Mouse (Mus musculus): ENCODE measurements around the gene Chst11. TPM values are rescaled to one million over a fixed set of nuclear protein-coding genes. Genes with fewer than 3 reads are reported as not detected.

Gene Chst11
- total and polyA plus RNA-seq, 3 experiments, result 3.1 to 4.5 (median 3.2) TPM

GRCm38 (mm10) chr10:83088318-83088717 lies 103.0 kb downstream of the Chst11 start:
- no peak overlapping the region for H3K4me3 ChIP-seq
- WGBS, result 85% methylated on average over 7 of the region's 7 CpGs
- H3K9ac ChIP-seq (ENCODE audit: low read depth, low read length), result no peak overlapping the region
- H3K36me3 ChIP-seq (ENCODE audit: control insufficient read depth, insufficient read depth, low read length), result peaks cover 2% of the 10 kb centered on the region; the same call in 1 of the 2 replicates
- no peaks in the 10 kb centered on the region for H3K79me2 ChIP-seq (replicated peaks; ENCODE audit: control insufficient read depth, insufficient read depth, low read length)
- no peak for DNase-seq
- H3K4me1 ChIP-seq (ENCODE audit: control insufficient read depth, insufficient read depth, low read length), result peaks cover 10% of the 10 kb centered on the region
- no peak overlapping the region for H3K27ac ChIP-seq
- intact Hi-C loops (cut with DNase I), result no loop called here
- no peaks in the 10 kb centered on the region for H3K27me3 ChIP-seq (ENCODE audit: control insufficient read depth, insufficient read depth, low read length)
- TF ChIP-seq EP300 (IDR thresholded peaks at IDR 0.05; ENCODE audit: insufficient read depth, low read depth, low read length) (no peak), CTCF (IDR thresholded peaks at IDR 0.05) (no peak), POLR2A (IDR thresholded peaks at IDR 0.05; ENCODE audit: insufficient read depth, low read depth, low read length) (no peak)

DNA sequence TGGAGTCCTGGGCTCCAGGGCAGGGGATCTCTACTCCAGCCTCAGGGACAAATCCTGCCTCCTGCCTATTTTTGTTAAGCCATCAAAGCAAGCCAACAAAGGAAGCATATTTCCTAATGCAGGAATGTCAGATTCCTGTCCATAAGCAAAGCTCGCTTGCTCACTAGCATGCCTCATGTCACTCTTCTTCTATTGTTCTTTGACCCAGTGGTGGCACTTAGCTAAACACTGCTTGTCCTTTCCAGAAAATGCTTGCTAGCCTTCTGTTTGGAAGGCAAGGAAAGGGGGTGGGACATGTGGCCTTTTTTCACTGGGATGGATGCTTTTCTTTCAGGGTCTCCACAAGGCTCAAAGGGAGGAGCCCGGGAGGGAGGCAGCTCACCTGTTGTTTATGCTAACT lies 103.5 kb downstream of the Chst11 start:
- H3K79me2 ChIP-seq (replicated peaks; ENCODE audit: control insufficient read depth, insufficient read depth, low read length), result no peaks in the 10 kb centered on the region
- no peaks in the 10 kb centered on the region for H3K27me3 ChIP-seq (ENCODE audit: control insufficient read depth, insufficient read depth, low read length)
- H3K4me3 ChIP-seq, result no peak overlapping the region
- H3K4me1 ChIP-seq (ENCODE audit: control insufficient read depth, insufficient read depth, low read length), result peaks cover 7% of the 10 kb centered on the region
- no peak overlapping the region for H3K9ac ChIP-seq (ENCODE audit: low read depth, low read length)
- no peak for DNase-seq
- no peak for TF ChIP-seq EP300 (IDR thresholded peaks at IDR 0.05; ENCODE audit: insufficient read depth, low read depth, low read length)
- TF ChIP-seq CTCF (IDR thresholded peaks at IDR 0.05), result no peak
- TF ChIP-seq POLR2A (IDR thresholded peaks at IDR 0.05; ENCODE audit: insufficient read depth, low read depth, low read length), result no peak
- H3K27ac ChIP-seq, result no peak overlapping the region
- intact Hi-C loops (cut with DNase I), result no loop called here
- H3K36me3 ChIP-seq (ENCODE audit: control insufficient read depth, insufficient read depth, low read length), result peaks cover 2% of the 10 kb centered on the region; the same call in 1 of the 2 replicates
- WGBS, result 65% methylated on average over 2 of the region's 2 CpGs

- H3K4me1 ChIP-seq (ENCODE audit: control insufficient read depth, insufficient read depth, low read length), result peaks cover 3% of the 10 kb centered on the region
- intact Hi-C loops (cut with DNase I), result no loop called here
- no peak overlapping the region for H3K4me3 ChIP-seq
- H3K79me2 ChIP-seq (replicated peaks; ENCODE audit: control insufficient read depth, insufficient read depth, low read length), result no peaks in the 10 kb centered on the region
- no peak overlapping the region for H3K9ac ChIP-seq (ENCODE audit: low read depth, low read length)
- 92% methylated on average over 8 of the region's 8 CpGs for WGBS
- no peak for TF ChIP-seq POLR2A (IDR thresholded peaks at IDR 0.05; ENCODE audit: insufficient read depth, low read depth, low read length)
- TF ChIP-seq EP300 (IDR thresholded peaks at IDR 0.05; ENCODE audit: insufficient read depth, low read depth, low read length), result no peak
- TF ChIP-seq CTCF (IDR thresholded peaks at IDR 0.05), result no peak
- H3K27me3 ChIP-seq (ENCODE audit: control insufficient read depth, insufficient read depth, low read length), result no peaks in the 10 kb centered on the region
- no peaks in the 10 kb centered on the region; the same call in 1 of the 2 replicates for H3K36me3 ChIP-seq (ENCODE audit: control insufficient read depth, insufficient read depth, low read length)
- DNase-seq, result no peak
- no peak overlapping the region for H3K27ac ChIP-seq
Observed at GRCm38 (mm10) chr10:83090185-83090584, 104.9 kb downstream of the Chst11 start.

DNA sequence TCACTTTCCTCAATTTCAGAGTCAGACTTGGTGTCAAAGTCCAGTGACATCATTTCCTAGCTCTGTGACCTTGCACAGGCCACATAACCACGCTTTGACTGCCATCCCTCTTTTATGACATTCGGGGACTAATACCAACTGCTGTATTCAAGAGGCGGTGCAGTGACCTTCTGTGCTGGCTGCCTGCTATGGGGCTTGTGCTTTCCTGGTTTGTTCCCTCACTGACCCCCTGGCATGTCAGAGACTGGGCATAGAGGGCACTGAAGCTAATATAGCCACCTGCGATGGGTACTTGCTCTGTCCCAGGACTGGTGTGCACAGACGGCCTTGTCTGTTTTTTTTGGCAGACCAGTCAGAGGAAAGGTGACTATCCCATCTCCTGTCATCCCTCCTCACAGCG lies 108.4 kb downstream of the Chst11 start:
- Histone ChIP-seq H3K4me3 (no peak overlapping the region), H3K79me2 (replicated peaks; ENCODE audit: control insufficient read depth, insufficient read depth, low read length) (no peaks in the 10 kb centered on the region), H3K27me3 (ENCODE audit: control insufficient read depth, insufficient read depth, low read length) (no peaks in the 10 kb centered on the region), H3K4me1 (ENCODE audit: control insufficient read depth, insufficient read depth, low read length) (peaks cover 2% of the 10 kb centered on the region; the same call in 1 of the 2 replicates), H3K27ac (no peak overlapping the region), H3K36me3 (ENCODE audit: control insufficient read depth, insufficient read depth, low read length) (no peaks in the 10 kb centered on the region; the same call in 1 of the 2 replicates), H3K9ac (ENCODE audit: low read depth, low read length) (no peak overlapping the region)
- WGBS, result 66% methylated on average over 6 of the region's 6 CpGs
- intact Hi-C loops (cut with DNase I), result no loop called here
- TF ChIP-seq POLR2A (IDR thresholded peaks at IDR 0.05; ENCODE audit: insufficient read depth, low read depth, low read length), result no peak
- TF ChIP-seq EP300 (IDR thresholded peaks at IDR 0.05; ENCODE audit: insufficient read depth, low read depth, low read length), result no peak
- TF ChIP-seq CTCF (IDR thresholded peaks at IDR 0.05), result no peak
- DNase-seq, result no peak

DNA sequence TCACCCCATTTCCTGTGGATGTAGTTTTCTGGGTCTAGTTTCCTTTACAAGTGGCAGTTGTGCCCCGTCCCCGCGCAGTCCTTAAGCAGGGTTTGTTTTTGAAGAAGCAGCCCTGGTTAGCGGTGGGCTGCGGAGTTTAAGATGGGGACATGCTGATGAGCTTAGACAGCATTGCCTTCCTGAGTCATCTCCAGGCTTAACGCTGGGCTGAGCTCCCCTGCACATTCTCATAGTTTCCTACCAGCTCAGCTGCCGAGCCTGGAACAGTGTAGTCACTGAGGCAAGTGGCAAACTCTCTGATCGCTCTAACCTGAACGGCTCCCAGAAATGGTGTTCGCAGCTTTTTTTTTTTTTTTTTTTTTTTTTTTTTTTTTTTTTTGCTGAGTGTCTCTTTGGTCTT lies 109.0 kb downstream of the Chst11 start:
- H3K4me1 ChIP-seq (ENCODE audit: control insufficient read depth, insufficient read depth, low read length), result peaks cover 2% of the 10 kb centered on the region; the same call in 1 of the 2 replicates
- H3K36me3 ChIP-seq (ENCODE audit: control insufficient read depth, insufficient read depth, low read length), result no peaks in the 10 kb centered on the region; the same call in 1 of the 2 replicates
- 60% methylated on average over 10 of the region's 10 CpGs for WGBS
- no peaks in the 10 kb centered on the region for H3K79me2 ChIP-seq (replicated peaks; ENCODE audit: control insufficient read depth, insufficient read depth, low read length)
- TF ChIP-seq EP300 (IDR thresholded peaks at IDR 0.05; ENCODE audit: insufficient read depth, low read depth, low read length) (no peak), CTCF (IDR thresholded peaks at IDR 0.05) (no peak), POLR2A (IDR thresholded peaks at IDR 0.05; ENCODE audit: insufficient read depth, low read depth, low read length) (no peak)
- no peaks in the 10 kb centered on the region for H3K27me3 ChIP-seq (ENCODE audit: control insufficient read depth, insufficient read depth, low read length)
- intact Hi-C loops (cut with DNase I), result no loop called here
- H3K4me3 ChIP-seq, result no peak overlapping the region
- H3K9ac ChIP-seq (ENCODE audit: low read depth, low read length), result no peak overlapping the region
- DNase-seq, result no peak
- no peak overlapping the region for H3K27ac ChIP-seq

GRCm38 (mm10) chr10:83094821-83095725 lies 109.8 kb downstream of the Chst11 start:
- Histone ChIP-seq H3K4me3 (no peak overlapping the region), H3K4me1 (ENCODE audit: control insufficient read depth, insufficient read depth, low read length) (peaks cover 2% of the 10 kb centered on the region; the same call in 1 of the 2 replicates), H3K9ac (ENCODE audit: low read depth, low read length) (no peak overlapping the region), H3K79me2 (replicated peaks; ENCODE audit: control insufficient read depth, insufficient read depth, low read length) (no peaks in the 10 kb centered on the region), H3K27me3 (ENCODE audit: control insufficient read depth, insufficient read depth, low read length) (no peaks in the 10 kb centered on the region), H3K36me3 (ENCODE audit: control insufficient read depth, insufficient read depth, low read length) (no peaks in the 10 kb centered on the region; the same call in 1 of the 2 replicates), H3K27ac (peak overlapping the region; percentile 40)
- intact Hi-C loops (cut with DNase I), result loop anchor here (5.0 kb wide), 1 partner anchor 102 kb away; no protein-coding TSS in a partner anchor
- WGBS, result 65% methylated on average over 16 of the region's 16 CpGs
- 0 out of 2 replicates have a peak, but pooled peaks have one; percentile 20 for TF ChIP-seq EP300 (IDR thresholded peaks at IDR 0.05; ENCODE audit: insufficient read depth, low read depth, low read length)
- no peak for TF ChIP-seq POLR2A (IDR thresholded peaks at IDR 0.05; ENCODE audit: insufficient read depth, low read depth, low read length)
- peak in 1 of 2 experiments; percentile 26 for DNase-seq
